Mouse (Mus musculus) gastrocnemius, adult 2 months (tissue): ENCODE results near the gene Acsbg1. TPM values are rescaled to one million over a fixed set of nuclear protein-coding genes. Genes with fewer than 3 reads are reported as not detected.
A peak's percentile ranks its signal among the peaks of the same experiment; 100 is the strongest.
"Not testable (repeated sequence)": the region's sequence is repeated elsewhere in the genome, so short reads cannot be mapped to it uniquely, and the experiment has no call there.

Experiments
- DNase-seq: peaks from one replicate; pipeline ENCODE4 v3.0.0; 2022
- H3K27ac ChIP-seq: fragments of 200-600 bp; 2 replicates; pipeline ENCODE4 v1.8.1; 2022; ENCODE audit warnings: mild to moderate bottlenecking
- H3K4me3 ChIP-seq: fragments of 200-600 bp; 2 replicates; pipeline ENCODE4 v1.8.1; 2022; ENCODE audit warnings: mild to moderate bottlenecking, moderate library complexity
- CTCF ChIP-seq: fragments of 200-600 bp; IDR thresholded peaks from 2 replicates; pipeline ENCODE4 v1.8.1; 2022; ENCODE audit warnings: antibody characterized with exemption, mild to moderate bottlenecking, moderate library complexity
- intact Hi-C: fragments of 180-260 bp; cut with DNase I; formaldehyde crosslinking; loops from one replicate; pipeline ENCODE4 v1.15.1; 2025
- microRNA-seq: library from miRNA; unstranded; fragments of <30 nt; microRNA quantifications from one replicate; pipeline ENCODE4 v1.2.0, GENCODE M21; 2021
- total RNA-seq, 2 experiments: library from RNA; stranded (reverse); gene quantifications; 2 replicates each; pipeline ENCODE4 v1.2.3; 2021

Gene Acsbg1
- total RNA-seq, 2 experiments from 2014 or later, result 0.15 to 0.28 TPM

GRCm38 (mm10) chr9:54585839-54586198 lies 75.9 kb downstream of the Acsbg1 start:
- peak overlapping the region; percentile 80 for H3K4me3 ChIP-seq
- peak overlapping the region; percentile 64 for H3K27ac ChIP-seq
- TF ChIP-seq CTCF, result no peak
- intact Hi-C loops, result loop anchor here (2.0 kb wide), 1 partner anchor 25 kb away; the partner anchor contains the start of gene Cib2
- no peak for DNase-seq

DNA sequence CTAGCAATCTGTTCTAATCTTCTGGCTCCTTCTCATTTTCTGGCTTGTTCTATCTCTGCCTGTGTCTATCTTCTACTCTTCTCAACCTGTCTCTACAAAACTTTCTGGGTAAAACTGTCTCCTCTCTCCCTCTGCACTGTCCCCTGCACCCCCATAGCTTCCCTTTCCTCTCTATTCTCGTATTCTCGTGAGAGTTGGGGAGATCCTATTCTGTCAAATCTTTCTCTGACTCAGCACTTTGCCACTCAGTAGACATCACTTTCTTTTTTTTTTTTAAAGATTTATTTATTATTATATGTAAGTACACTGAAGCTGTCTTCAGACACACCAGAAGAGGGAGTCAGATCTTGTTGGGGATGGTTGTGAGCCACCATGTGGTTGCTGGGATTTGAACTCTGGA lies 77.5 kb downstream of the Acsbg1 start:
- DNase-seq, intact Hi-C loops, H3K4me3 ChIP-seq, H3K27ac ChIP-seq: not testable (repeated sequence)

GRCm38 (mm10) chr9:54583712-54584111 lies 78.0 kb downstream of the Acsbg1 start:
- no peak overlapping the region for H3K4me3 ChIP-seq
- no peak for TF ChIP-seq CTCF
- no peak for DNase-seq
- intact Hi-C loops, result no loop called here
- no peak overlapping the region for H3K27ac ChIP-seq

GRCm38 (mm10) chr9:54571130-54571839 lies 90.4 kb downstream of the Acsbg1 start:
- DNase-seq, result no peak
- intact Hi-C loops, result no loop called here
- Histone ChIP-seq H3K27ac (no peak overlapping the region), H3K4me3 (no peak overlapping the region)
- TF ChIP-seq CTCF, result no peak

- H3K27ac ChIP-seq, result no peak overlapping the region
- no peak for TF ChIP-seq CTCF
- intact Hi-C loops, result no loop called here
- no peak overlapping the region for H3K4me3 ChIP-seq
- no peak for DNase-seq
Observed at GRCm38 (mm10) chr9:54568732-54569131, 92.9 kb downstream of the Acsbg1 start.

- no peak for TF ChIP-seq CTCF
- no peak for DNase-seq
- no peak overlapping the region for H3K27ac ChIP-seq
- intact Hi-C loops, result no loop called here
- no peak overlapping the region for H3K4me3 ChIP-seq
Observed at GRCm38 (mm10) chr9:54566958-54567357, 94.7 kb downstream of the Acsbg1 start.

GRCm38 (mm10) chr9:54560831-54561601 lies 100.7 kb downstream of the Acsbg1 start:
- Histone ChIP-seq H3K27ac (peak overlapping the region; percentile 92), H3K4me3 (no peak overlapping the region; the same call in 1 of the 2 replicates)
- DNase-seq, result peak; percentile 75
- intact Hi-C loops, result loop anchor here (2.0 kb wide), 3 partner anchors 26 to 44 kb away; partner anchors contain the start of gene Idh3a
- TF ChIP-seq CTCF, result 0 out of 2 replicates have a peak, but pooled peaks have one; percentile 0

DNA sequence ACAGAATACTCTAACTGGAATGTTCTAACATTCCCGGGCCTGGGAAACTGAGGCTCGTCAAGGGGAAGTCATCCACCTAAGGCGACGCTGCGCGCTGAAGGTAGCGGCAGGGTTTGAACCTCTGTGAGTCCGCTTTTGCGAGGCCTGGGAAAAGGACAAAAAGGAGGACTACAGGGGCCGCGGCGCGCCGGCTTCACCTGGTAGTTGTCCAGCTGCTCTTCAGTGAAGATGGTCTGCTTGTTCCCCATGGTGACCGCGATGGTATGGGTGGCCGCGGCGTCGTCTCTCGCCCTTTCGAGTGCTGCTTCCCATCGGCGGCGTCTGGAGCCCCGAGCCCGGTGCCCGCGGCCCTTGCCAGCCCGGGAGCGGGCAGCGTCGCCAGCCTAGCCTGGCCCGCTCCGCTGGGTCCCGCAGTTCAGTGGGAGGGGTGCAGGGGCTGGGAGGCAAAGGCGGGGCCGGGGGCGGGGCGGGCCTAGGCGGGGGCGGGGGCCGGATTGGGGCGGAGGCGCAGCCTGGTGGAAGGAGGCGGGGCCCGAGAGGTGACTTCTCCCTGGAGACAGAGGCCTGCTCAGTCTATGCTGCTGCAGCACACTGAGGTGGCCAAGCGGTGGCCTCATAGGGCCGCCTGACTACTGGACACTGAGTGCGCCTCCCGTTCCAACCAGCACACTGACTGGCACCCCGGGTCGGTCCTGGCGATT lies 101.7 kb downstream of the Acsbg1 start, which contains the start of gene Cib2:
Gene Cib2 (minus strand): TSS at position 448 of the 701 bp plus-strand sequence.
- peak; percentile 59 for TF ChIP-seq CTCF
- peak; percentile 94 for DNase-seq
- Histone ChIP-seq H3K4me3 (peak within 1 kb of the TSS; percentile 83), H3K27ac (peak within 1 kb of the TSS; percentile 92)
- intact Hi-C loops, result loop anchor here (2.0 kb wide), 3 partner anchors 27 to 45 kb away; partner anchors contain the start of gene Idh3a

- intact Hi-C loops, result no loop called here
- Histone ChIP-seq H3K4me3 (peak overlapping the region; percentile 83), H3K27ac (peak overlapping the region; percentile 92)
- TF ChIP-seq CTCF, result no peak
- peak; percentile 76 for DNase-seq
Observed at GRCm38 (mm10) chr9:54558731-54559130, 102.9 kb downstream of the Acsbg1 start.

GRCm38 (mm10) chr9:54555044-54555443 lies 106.6 kb downstream of the Acsbg1 start:
- TF ChIP-seq CTCF, result no peak
- no peak for DNase-seq
- intact Hi-C loops, result no loop called here
- Histone ChIP-seq H3K27ac (no peak overlapping the region), H3K4me3 (no peak overlapping the region)

Small RNAs within 50 kb of the gene (microRNA-seq; reads per million reads assigned to microRNA genes)
- not detected for gene Mir5710

Other genes starting within 250 kb of the Acsbg1 start
- gene Dmxl2, start 160.2 kb downstream of the Acsbg1 start, total RNA-seq, result 1 to 10 TPM; 3.0 to 3.1 TPM
- gene Sh2d7, start 122.9 kb downstream of the Acsbg1 start, total RNA-seq, result not detected
- 100 to 1,000 TPM in 1 of 2 experiments, 10 to 100 TPM in 1; 95.5 to 143 TPM for gene Cib2, start 101.7 kb downstream of the Acsbg1 start, total RNA-seq
- 100 to 1,000 TPM; 522 to 568 TPM for gene Idh3a, start 75.5 kb downstream of the Acsbg1 start, total RNA-seq
- gene Dnaja4, start 37.0 kb upstream of the Acsbg1 start, total RNA-seq, result 10 to 100 TPM; 43.5 to 87.0 TPM
- gene Wdr61, start 72.6 kb upstream of the Acsbg1 start, total RNA-seq, result 10 to 100 TPM; 17.9 to 20.8 TPM
- gene Crabp1, start 102.9 kb upstream of the Acsbg1 start, total RNA-seq, result 1 to 10 TPM in 1 of 2 experiments, not detected in 1; 2.2 TPM
- gene Ireb2, start 201.9 kb upstream of the Acsbg1 start, total RNA-seq, result 10 to 100 TPM; 18.3 to 21.8 TPM